Mouse (Mus musculus): ENCODE measurements around the gene Tmem217. TPM values are rescaled to one million over a fixed set of nuclear protein-coding genes. Genes with fewer than 3 reads are reported as not detected.
A peak's percentile ranks its signal among the peaks of the same experiment; 100 is the strongest.

Gene Tmem217
- polyA plus RNA-seq, 1 experiment from 2014 or later, result 1.8 TPM

DNA sequence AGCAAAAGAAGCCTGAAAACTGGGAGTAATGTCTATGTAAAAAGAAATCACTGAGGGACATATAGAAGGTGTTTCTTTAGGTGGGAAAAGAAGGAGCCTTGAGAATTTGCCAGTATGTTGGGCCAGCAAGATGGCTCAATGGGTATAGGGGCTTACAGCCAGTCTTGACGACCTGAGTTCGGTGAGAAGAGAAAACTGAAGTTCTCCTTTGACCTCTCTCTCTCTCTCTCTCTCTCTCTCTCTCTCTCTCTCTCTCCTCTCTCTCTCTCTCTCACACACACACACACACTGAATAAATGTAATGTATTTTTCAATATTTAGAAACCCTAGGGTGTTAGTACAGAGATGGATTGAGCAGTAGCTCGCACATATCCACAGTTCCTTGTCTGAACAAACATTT is 3.7 kb downstream of the Tmem217 start:
- Histone ChIP-seq H3K36me3 (no peaks in the 10 kb centered on the region), H3K27me3 (no peaks in the 10 kb centered on the region), H3K9me3 (no peaks in the 10 kb centered on the region), H3K9ac (no peak overlapping the region), H3K4me2 (replicated peaks) (no peak overlapping the region), H3K27ac (no peak overlapping the region), H3K4me1 (peaks cover 13% of the 10 kb centered on the region), H3K4me3 (no peak overlapping the region)
- ATAC-seq (ENCODE audit: insufficient number of reproducible peaks, insufficient read depth, low FRiP score, low TSS enrichment), result no peak
- WGBS, result 72% methylated on average over 3 of the region's 3 CpGs

- Histone ChIP-seq H3K36me3 (no peaks in the 10 kb centered on the region), H3K4me3 (no peak overlapping the region), H3K27ac (no peak overlapping the region), H3K4me1 (peaks cover 3% of the 10 kb centered on the region), H3K4me2 (replicated peaks) (no peak overlapping the region), H3K27me3 (no peaks in the 10 kb centered on the region), H3K9ac (no peak overlapping the region), H3K9me3 (no peaks in the 10 kb centered on the region)
- 88% methylated on average over 5 of the region's 5 CpGs for WGBS
- ATAC-seq (ENCODE audit: insufficient number of reproducible peaks, insufficient read depth, low FRiP score, low TSS enrichment), result no peak
Measured at GRCm38 (mm10) chr17:29545241-29545640, 6.9 kb downstream of the Tmem217 start.

DNA sequence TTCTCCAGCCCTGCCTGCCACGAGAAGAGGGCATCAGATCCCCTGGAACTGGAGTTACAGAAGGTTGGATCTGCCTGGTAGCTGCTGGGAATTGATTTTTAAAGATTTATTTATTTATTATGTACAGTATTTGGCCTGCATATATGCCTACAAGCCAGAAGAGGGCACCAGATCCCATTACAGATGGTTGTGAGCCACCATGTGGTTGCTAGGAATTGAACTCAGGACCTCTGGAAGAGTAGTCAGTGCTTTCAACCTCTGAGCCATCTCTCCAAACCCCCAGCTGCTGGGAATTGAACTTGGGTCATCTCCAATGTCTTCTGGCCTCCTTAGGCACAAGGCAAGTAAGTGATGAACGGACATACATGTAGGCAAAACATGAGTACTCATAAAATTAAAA is 8.1 kb downstream of the Tmem217 start:
- Histone ChIP-seq H3K9me3 (no peaks in the 10 kb centered on the region), H3K9ac (no peak overlapping the region), H3K4me2 (replicated peaks) (no peak overlapping the region), H3K27me3 (no peaks in the 10 kb centered on the region), H3K36me3 (no peaks in the 10 kb centered on the region), H3K27ac (no peak overlapping the region), H3K4me1 (no peaks in the 10 kb centered on the region), H3K4me3 (no peak overlapping the region)
- no peak for ATAC-seq (ENCODE audit: insufficient number of reproducible peaks, insufficient read depth, low FRiP score, low TSS enrichment)
- whole genome bisulfite sequencing, result 77% methylated on average over 2 of the region's 2 CpGs

DNA sequence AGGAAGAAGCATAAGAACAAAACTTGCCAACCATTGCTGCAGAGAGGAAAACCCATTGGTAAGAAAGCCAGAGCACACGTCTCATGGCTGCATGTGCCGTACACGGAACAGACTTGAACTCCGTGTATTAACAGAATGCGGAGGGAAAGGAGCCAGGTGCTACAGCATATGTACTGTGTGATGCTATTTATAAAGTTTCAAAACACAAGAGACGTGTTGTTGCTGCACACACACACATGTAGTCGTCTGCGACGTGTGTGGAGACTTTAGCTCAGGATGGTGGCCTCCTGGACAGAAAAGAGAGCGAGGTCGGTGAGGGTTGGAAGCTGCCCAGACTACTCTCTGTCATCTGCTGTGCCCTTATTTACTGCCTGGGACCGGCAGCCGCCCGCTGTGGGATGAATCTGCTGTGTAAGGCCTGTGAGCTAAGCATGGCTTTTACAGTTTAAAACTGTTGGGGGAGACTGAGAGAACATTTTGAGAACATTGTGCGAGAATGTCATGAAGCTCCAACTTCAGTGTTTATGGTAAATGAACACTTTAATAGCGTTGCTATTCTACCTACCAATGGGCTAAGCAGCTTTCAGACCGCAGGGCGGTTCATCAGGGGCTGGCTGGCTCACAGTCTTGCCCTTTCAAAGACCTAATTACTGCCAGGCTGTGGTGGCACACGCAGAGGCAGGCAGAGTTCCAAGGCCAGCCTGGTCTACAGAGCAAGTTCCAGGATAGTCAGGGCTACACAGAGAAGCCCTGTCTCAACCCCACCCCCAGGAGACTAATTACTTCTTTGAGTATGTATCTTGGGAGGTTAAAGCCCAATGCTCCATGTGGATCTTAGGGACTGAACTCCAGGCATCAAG is 9.1 kb downstream of the Tmem217 start:
- H3K4me2 ChIP-seq (replicated peaks), result no peak overlapping the region
- H3K27me3 ChIP-seq, result no peaks in the 10 kb centered on the region
- 86% methylated on average over 19 of the region's 19 CpGs for WGBS
- no peak overlapping the region for H3K4me3 ChIP-seq
- H3K27ac ChIP-seq, result no peak overlapping the region
- no peaks in the 10 kb centered on the region for H3K9me3 ChIP-seq
- H3K36me3 ChIP-seq, result no peaks in the 10 kb centered on the region
- no peak for ATAC-seq (ENCODE audit: insufficient number of reproducible peaks, insufficient read depth, low FRiP score, low TSS enrichment)
- no peaks in the 10 kb centered on the region for H3K4me1 ChIP-seq
- no peak overlapping the region for H3K9ac ChIP-seq

DNA sequence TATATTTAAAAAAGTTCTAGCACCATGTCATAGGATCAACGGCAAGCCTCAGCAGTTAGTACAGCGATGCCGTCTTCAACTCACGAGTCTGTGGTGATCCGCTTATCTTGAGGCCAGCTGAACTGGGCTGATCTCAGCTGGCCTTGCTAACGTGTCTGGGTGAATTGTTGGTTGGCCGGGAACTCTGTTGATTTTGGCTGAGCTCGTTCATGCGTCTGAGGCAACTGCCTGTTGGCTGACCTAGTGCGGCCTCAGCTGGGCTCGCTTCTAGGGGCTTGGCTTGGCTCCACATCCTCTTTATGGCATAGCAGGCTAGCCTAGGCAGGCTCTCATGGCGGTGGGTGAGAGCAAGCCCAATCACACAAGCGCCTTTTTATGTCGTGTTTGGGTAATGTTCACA is 10.8 kb downstream of the Tmem217 start:
- Histone ChIP-seq H3K4me1 (no peaks in the 10 kb centered on the region), H3K4me2 (replicated peaks) (no peak overlapping the region), H3K4me3 (no peak overlapping the region), H3K9me3 (no peaks in the 10 kb centered on the region), H3K36me3 (no peaks in the 10 kb centered on the region), H3K27ac (no peak overlapping the region), H3K9ac (no peak overlapping the region), H3K27me3 (no peaks in the 10 kb centered on the region)
- no peak for ATAC-seq (ENCODE audit: insufficient number of reproducible peaks, insufficient read depth, low FRiP score, low TSS enrichment)
- WGBS, result 79% methylated on average over 14 of the region's 14 CpGs

DNA sequence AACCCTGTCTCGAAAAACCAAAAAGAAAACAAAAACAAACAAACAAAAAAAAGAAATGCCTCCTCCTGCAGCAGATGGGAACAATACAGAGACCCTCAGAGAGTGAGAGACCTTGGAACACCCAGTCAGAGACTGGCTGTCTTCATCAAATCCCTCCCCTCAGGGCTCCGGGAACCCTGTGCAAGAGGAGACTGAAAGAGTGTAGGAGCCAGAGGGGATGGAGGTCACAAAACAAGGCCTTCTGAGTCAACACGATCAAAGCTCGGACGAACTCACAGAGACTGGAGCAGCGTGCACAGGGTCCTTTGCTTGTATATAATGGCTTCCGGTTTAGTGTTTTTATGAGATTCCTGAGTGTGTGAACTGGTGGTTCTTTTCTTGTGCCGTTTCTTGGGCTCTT is 11.8 kb downstream of the Tmem217 start:
- WGBS, result 83% methylated on average over 8 of the region's 8 CpGs
- no peak for ATAC-seq (ENCODE audit: insufficient number of reproducible peaks, insufficient read depth, low FRiP score, low TSS enrichment)

DNA sequence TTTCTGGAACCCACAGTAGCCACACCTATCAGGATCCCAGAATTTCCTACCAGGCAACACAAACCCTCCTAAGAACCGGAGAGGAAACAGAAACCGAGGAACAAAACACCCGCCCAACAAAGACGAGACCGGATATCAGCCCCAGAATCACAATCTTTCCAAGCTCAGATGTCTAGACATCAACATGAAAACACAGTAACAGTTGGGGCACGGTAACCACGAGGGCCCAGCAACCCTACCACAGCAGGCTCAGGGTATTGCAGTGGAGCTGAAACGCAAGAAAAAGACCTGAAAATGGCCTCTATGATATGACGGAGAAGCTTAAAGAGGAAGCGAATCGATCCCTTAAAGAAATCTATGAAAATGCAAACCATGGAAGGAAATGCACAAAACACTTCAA is 18.3 kb downstream of the Tmem217 start:
- H3K27ac ChIP-seq, result no peak overlapping the region
- no peak overlapping the region for H3K9ac ChIP-seq
- WGBS, result 87% methylated on average over 11 of the region's 11 CpGs
- no peak overlapping the region for H3K4me2 ChIP-seq (replicated peaks)
- H3K4me3 ChIP-seq, result no peak overlapping the region
- no peaks in the 10 kb centered on the region for H3K9me3 ChIP-seq
- H3K27me3 ChIP-seq, result no peaks in the 10 kb centered on the region
- H3K36me3 ChIP-seq, result no peaks in the 10 kb centered on the region
- no peak for ATAC-seq (ENCODE audit: insufficient number of reproducible peaks, insufficient read depth, low FRiP score, low TSS enrichment)
- no peaks in the 10 kb centered on the region for H3K4me1 ChIP-seq

More for the DNA sequence above, 11.8 kb downstream of the Tmem217 start:
- Histone ChIP-seq H3K27me3 (no peaks in the 10 kb centered on the region), H3K4me2 (replicated peaks) (no peak overlapping the region), H3K9me3 (no peaks in the 10 kb centered on the region), H3K4me1 (no peaks in the 10 kb centered on the region), H3K4me3 (no peak overlapping the region), H3K9ac (no peak overlapping the region), H3K36me3 (no peaks in the 10 kb centered on the region), H3K27ac (no peak overlapping the region)

GRCm38 (mm10) chr17:29531757-29532384 is 20.3 kb downstream of the Tmem217 start:
- H3K36me3 ChIP-seq, result no peaks in the 10 kb centered on the region
- H3K4me3 ChIP-seq, result no peak overlapping the region
- no peaks in the 10 kb centered on the region for H3K27me3 ChIP-seq
- no peak overlapping the region for H3K4me2 ChIP-seq (replicated peaks)
- 0 out of 2 replicates have a peak, but pooled peaks have one; percentile 15 for ATAC-seq (ENCODE audit: insufficient number of reproducible peaks, insufficient read depth, low FRiP score, low TSS enrichment)
- no peaks in the 10 kb centered on the region for H3K4me1 ChIP-seq
- no peaks in the 10 kb centered on the region for H3K9me3 ChIP-seq
- 0 out of 2 replicates have a peak overlapping the region, but pooled peaks have one; percentile 0 for H3K27ac ChIP-seq
- H3K9ac ChIP-seq, result no peak overlapping the region
- WGBS, result 73% methylated on average over 10 of the region's 10 CpGs

DNA sequence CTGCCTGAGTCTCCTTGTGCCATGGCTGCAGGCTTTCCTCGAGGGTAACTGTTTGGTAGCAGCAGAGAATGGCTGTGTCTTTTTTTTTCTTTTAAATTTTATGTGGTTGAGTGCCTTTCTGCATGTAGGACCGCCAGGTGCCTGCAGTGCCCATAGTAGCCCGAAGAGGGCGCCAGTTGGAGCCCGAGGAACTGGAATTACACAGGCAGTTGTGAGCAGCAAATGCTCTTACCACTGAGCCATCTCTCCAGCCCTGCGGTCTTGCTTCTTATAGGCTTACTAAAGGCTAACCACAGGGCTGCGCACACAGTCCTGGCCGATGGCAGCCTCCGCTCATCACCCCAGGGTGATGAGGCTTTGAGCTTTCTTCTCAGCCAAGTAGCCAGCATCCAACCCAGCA is 20.9 kb downstream of the Tmem217 start:
- Histone ChIP-seq H3K4me3 (no peak overlapping the region), H3K4me1 (no peaks in the 10 kb centered on the region), H3K4me2 (replicated peaks) (no peak overlapping the region), H3K27ac (0 out of 2 replicates have a peak overlapping the region, but pooled peaks have one; percentile 0), H3K9me3 (no peaks in the 10 kb centered on the region), H3K27me3 (no peaks in the 10 kb centered on the region), H3K36me3 (no peaks in the 10 kb centered on the region), H3K9ac (no peak overlapping the region)
- 80% methylated on average over 9 of the region's 9 CpGs for WGBS
- no peak for ATAC-seq (ENCODE audit: insufficient number of reproducible peaks, insufficient read depth, low FRiP score, low TSS enrichment)

GRCm38 (mm10) chr17:29530508-29530907 is 21.7 kb downstream of the Tmem217 start:
- no peak overlapping the region for H3K27ac ChIP-seq
- 0 out of 2 replicates have a peak, but pooled peaks cover 3% of the 10 kb centered on the region for H3K9me3 ChIP-seq
- H3K4me3 ChIP-seq, result no peak overlapping the region
- H3K36me3 ChIP-seq, result no peaks in the 10 kb centered on the region
- H3K4me2 ChIP-seq (replicated peaks), result no peak overlapping the region
- H3K27me3 ChIP-seq, result no peaks in the 10 kb centered on the region
- H3K9ac ChIP-seq, result no peak overlapping the region
- no peaks in the 10 kb centered on the region for H3K4me1 ChIP-seq
- WGBS, result 88% methylated on average over 6 of the region's 6 CpGs
- no peak for ATAC-seq (ENCODE audit: insufficient number of reproducible peaks, insufficient read depth, low FRiP score, low TSS enrichment)

DNA sequence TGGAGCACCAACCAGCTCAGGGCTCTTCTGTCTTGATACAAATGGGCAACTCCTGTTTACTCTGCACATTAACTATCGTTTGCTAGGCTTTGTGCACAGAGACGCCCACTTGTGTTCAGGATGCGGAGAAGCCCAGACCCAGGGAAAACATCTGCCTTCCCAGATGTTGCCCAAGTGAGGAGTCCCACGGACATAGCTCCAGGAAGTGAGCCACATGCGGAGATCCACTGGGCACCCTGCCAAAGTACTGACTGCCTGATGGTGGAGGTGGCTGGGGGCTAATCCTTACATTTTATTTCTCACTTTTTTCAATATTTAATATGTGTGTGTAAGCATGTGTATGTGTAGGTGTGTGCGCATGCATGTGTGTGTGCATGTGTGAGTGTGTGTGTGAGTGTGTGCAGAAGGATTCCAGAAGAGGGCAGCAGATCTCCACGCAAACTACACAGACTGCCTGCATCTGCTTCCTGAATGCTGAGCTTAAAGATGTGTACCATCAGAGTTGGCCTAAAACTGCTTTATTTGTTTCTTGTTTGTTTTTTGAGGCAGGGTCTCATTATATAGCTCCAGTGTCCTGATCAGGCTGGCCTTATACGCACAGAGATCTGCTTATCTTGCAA is 23.5 kb downstream of the Tmem217 start:
- 79% methylated on average over 8 of the region's 8 CpGs for WGBS
- H3K36me3 ChIP-seq, result no peaks in the 10 kb centered on the region
- no peak overlapping the region for H3K27ac ChIP-seq
- no peak overlapping the region for H3K4me3 ChIP-seq
- no peak for ATAC-seq (ENCODE audit: insufficient number of reproducible peaks, insufficient read depth, low FRiP score, low TSS enrichment)
- H3K4me1 ChIP-seq, result no peaks in the 10 kb centered on the region
- no peaks in the 10 kb centered on the region for H3K27me3 ChIP-seq
- H3K9ac ChIP-seq, result no peak overlapping the region
- H3K4me2 ChIP-seq (replicated peaks), result no peak overlapping the region
- H3K9me3 ChIP-seq, result 0 out of 2 replicates have a peak, but pooled peaks cover 6% of the 10 kb centered on the region

DNA sequence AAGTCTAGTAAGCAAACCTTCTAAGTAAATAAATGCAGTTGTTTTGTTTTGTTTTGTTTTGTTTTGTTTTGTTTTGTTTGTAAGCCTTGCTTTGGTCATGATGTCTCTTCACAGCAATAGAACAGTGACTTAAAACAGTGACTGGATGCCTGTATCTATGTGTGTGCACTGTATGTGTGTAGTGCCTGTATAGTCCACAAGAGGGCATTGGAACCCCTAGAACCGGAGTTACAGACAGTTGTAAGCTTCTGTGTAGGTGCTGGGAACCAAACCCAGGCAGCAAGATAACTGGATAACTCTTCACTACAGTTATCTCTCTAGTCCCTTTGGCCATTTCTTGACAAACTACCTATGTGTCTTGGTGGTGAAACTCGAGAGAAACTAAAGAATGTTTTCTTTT is 26.6 kb downstream of the Tmem217 start:
- Histone ChIP-seq H3K4me1 (no peaks in the 10 kb centered on the region), H3K9me3 (0 out of 2 replicates have a peak, but pooled peaks cover 6% of the 10 kb centered on the region), H3K4me2 (replicated peaks) (no peak overlapping the region), H3K9ac (no peak overlapping the region), H3K27me3 (no peaks in the 10 kb centered on the region), H3K27ac (no peak overlapping the region), H3K36me3 (no peaks in the 10 kb centered on the region), H3K4me3 (no peak overlapping the region)
- WGBS, result 83% methylated on average over 2 of the region's 2 CpGs
- no peak for ATAC-seq (ENCODE audit: insufficient number of reproducible peaks, insufficient read depth, low FRiP score, low TSS enrichment)
